Mouse (Mus musculus): ENCODE measurements around the gene Rnf135. TPM values are rescaled to one million over a fixed set of nuclear protein-coding genes. Genes with fewer than 3 reads are reported as not detected.

Gene Rnf135
- polyA plus RNA-seq, 1 experiment = 5.1 TPM

DNA sequence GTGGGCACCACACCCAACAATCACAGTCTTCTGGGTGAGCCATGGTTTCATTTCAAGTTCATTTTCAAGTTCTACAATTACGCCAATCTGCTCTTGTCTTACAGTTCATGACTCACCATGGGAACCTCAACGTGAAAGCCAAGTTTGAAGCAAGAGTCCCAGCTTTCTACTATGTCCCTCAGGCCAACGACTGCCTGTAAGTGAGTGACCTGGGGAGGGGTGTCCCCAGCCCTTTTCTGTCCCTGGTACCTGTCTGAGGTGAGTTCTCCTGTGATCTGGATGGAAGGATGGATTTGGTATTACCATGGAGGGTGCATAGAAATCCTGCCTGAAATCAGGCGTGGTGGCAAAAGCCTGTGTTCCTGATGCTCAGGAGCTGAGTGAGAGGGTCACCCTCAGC, 26.8 kb upstream of the Rnf135 start:
- Histone ChIP-seq H3ac (ENCODE audit: control insufficient read depth, insufficient read length) (no peak overlapping the region), H3K27me3 (ENCODE audit: control insufficient read depth, insufficient read depth, insufficient read length) (no peaks in the 10 kb centered on the region), H3K36me3 (ENCODE audit: control insufficient read depth, insufficient read depth) (no peaks in the 10 kb centered on the region), H3K79me2 (ENCODE audit: control insufficient read depth, insufficient read depth) (no peaks in the 10 kb centered on the region), H3K4me2 (ENCODE audit: low read depth) (no peak overlapping the region), H3K4me3 (no peak overlapping the region)
- no peak for TF ChIP-seq MYOD1 (IDR thresholded peaks at IDR 0.05; ENCODE audit: control insufficient read depth in 1 of 3, insufficient read length in 2 of 3, low read depth in 2 of 3)
- no peak for TF ChIP-seq REST (IDR thresholded peaks at IDR 0.05; ENCODE audit: insufficient read depth, insufficient read length)
- no peak for TF ChIP-seq E2F4 (IDR thresholded peaks at IDR 0.05; ENCODE audit: insufficient read depth)
- no peak for TF ChIP-seq POLR2A (IDR thresholded peaks at IDR 0.05; ENCODE audit: insufficient read length, low read depth)
- TF ChIP-seq CEBPB (IDR thresholded peaks at IDR 0.05; ENCODE audit: insufficient read depth, poor library complexity, severe bottlenecking) = no peak
- no peak for TF ChIP-seq SRF (IDR thresholded peaks at IDR 0.05; ENCODE audit: control insufficient read depth, insufficient read length, low read depth)
- no peak for TF ChIP-seq TCF3 (IDR thresholded peaks at IDR 0.05; ENCODE audit: insufficient read length, low read depth)
- no peak for TF ChIP-seq TCF12 (IDR thresholded peaks at IDR 0.05; ENCODE audit: insufficient read depth, poor library complexity, severe bottlenecking)

DNA sequence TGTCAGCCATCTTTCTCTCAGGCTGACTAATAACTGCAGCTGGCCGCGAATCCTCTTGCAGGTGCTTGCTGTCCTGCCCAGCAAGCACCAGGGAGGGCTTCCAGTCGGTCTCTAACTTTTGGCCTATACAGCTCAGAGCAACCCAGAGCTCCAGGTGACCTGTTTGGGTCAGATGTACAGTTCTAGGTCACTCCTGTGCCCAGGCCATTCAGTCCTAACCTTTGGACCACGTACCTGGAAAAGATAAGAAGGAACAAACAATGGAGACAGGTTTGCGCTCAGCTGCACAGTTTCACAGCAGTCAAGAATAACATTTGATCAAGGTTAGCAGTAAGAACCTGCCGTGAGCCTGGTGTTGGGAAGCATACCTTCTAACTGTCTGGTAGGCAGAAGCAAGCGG, 24.6 kb upstream of the Rnf135 start:
- no peak for TF ChIP-seq TCF3 (IDR thresholded peaks at IDR 0.05; ENCODE audit: insufficient read length, low read depth)
- TF ChIP-seq REST (IDR thresholded peaks at IDR 0.05; ENCODE audit: insufficient read depth, insufficient read length) = no peak
- no peak for TF ChIP-seq MAX (IDR thresholded peaks at IDR 0.05; ENCODE audit: low read depth)
- TF ChIP-seq USF1 (IDR thresholded peaks at IDR 0.05; ENCODE audit: low read depth) = no peak
- TF ChIP-seq POLR2AphosphoS2 (IDR thresholded peaks at IDR 0.05; ENCODE audit: insufficient read length, low read depth) = no peak
- no peak for TF ChIP-seq E2F4 (IDR thresholded peaks at IDR 0.05; ENCODE audit: insufficient read depth)
- TF ChIP-seq SRF (IDR thresholded peaks at IDR 0.05; ENCODE audit: control insufficient read depth, insufficient read length, low read depth) = no peak
- TF ChIP-seq MYOG (IDR thresholded peaks at IDR 0.05; ENCODE audit: control insufficient read depth in 1 of 3, insufficient read depth in 1 of 3, insufficient read length in 2 of 3, low read depth in 2 of 3) = no peak
- no peak for TF ChIP-seq MYOD1 (IDR thresholded peaks at IDR 0.05; ENCODE audit: control insufficient read depth in 1 of 3, insufficient read length in 2 of 3, low read depth in 2 of 3)
- no peak for TF ChIP-seq TCF12 (IDR thresholded peaks at IDR 0.05; ENCODE audit: insufficient read depth, poor library complexity, severe bottlenecking)
- no peak for TF ChIP-seq POLR2A (IDR thresholded peaks at IDR 0.05; ENCODE audit: insufficient read length, low read depth)
- TF ChIP-seq CEBPB (IDR thresholded peaks at IDR 0.05; ENCODE audit: insufficient read depth, poor library complexity, severe bottlenecking) = no peak

DNA sequence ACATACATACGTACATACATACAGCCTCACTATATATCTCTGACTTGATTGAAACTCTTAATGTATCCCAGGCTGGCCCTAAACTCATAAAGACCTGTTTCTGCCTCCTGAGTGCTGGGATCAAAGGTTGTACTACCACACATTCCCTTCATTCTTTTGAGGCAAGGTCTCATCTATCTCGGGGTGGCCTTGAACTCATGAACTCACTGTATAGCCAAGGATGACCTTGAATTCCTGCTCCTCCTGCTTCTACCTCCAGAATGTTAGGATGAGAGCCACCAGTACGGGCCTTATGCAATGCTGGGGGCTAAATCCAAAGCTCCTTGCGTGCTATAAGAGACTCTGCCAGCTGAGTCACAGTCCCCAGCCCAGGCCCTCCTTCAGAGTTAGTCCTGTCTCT, 22.6 kb upstream of the Rnf135 start:
- TF ChIP-seq TCF3 (IDR thresholded peaks at IDR 0.05; ENCODE audit: insufficient read length, low read depth) (no peak), USF1 (IDR thresholded peaks at IDR 0.05; ENCODE audit: low read depth) (no peak), CEBPB (IDR thresholded peaks at IDR 0.05; ENCODE audit: insufficient read depth, poor library complexity, severe bottlenecking) (no peak), MYOG (IDR thresholded peaks at IDR 0.05; ENCODE audit: control insufficient read depth in 1 of 3, insufficient read depth in 1 of 3, insufficient read length in 2 of 3, low read depth in 2 of 3) (no peak), POLR2A (IDR thresholded peaks at IDR 0.05; ENCODE audit: insufficient read length, low read depth) (no peak), TCF12 (IDR thresholded peaks at IDR 0.05; ENCODE audit: insufficient read depth, poor library complexity, severe bottlenecking) (no peak), REST (IDR thresholded peaks at IDR 0.05; ENCODE audit: insufficient read depth, insufficient read length) (no peak), MAX (IDR thresholded peaks at IDR 0.05; ENCODE audit: low read depth) (no peak), E2F4 (IDR thresholded peaks at IDR 0.05; ENCODE audit: insufficient read depth) (no peak), POLR2AphosphoS2 (IDR thresholded peaks at IDR 0.05; ENCODE audit: insufficient read length, low read depth) (no peak), MYOD1 (IDR thresholded peaks at IDR 0.05; ENCODE audit: control insufficient read depth in 1 of 3, insufficient read length in 2 of 3, low read depth in 2 of 3) (no peak), SRF (IDR thresholded peaks at IDR 0.05; ENCODE audit: control insufficient read depth, insufficient read length, low read depth) (no peak)
- H3K4me2 ChIP-seq (ENCODE audit: low read depth) = no peak overlapping the region
- no peaks in the 10 kb centered on the region for H3K27me3 ChIP-seq (ENCODE audit: control insufficient read depth, insufficient read depth, insufficient read length)
- H3ac ChIP-seq (ENCODE audit: control insufficient read depth, insufficient read length) = no peak overlapping the region
- no peak overlapping the region for H3K4me3 ChIP-seq
- no peaks in the 10 kb centered on the region for H3K79me2 ChIP-seq (ENCODE audit: control insufficient read depth, insufficient read depth)
- H3K36me3 ChIP-seq (ENCODE audit: control insufficient read depth, insufficient read depth) = no peaks in the 10 kb centered on the region

More for the DNA sequence above, 24.6 kb upstream of the Rnf135 start:
- no peak overlapping the region for H3K4me3 ChIP-seq
- no peak overlapping the region for H3K4me2 ChIP-seq (ENCODE audit: low read depth)
- H3K79me2 ChIP-seq (ENCODE audit: control insufficient read depth, insufficient read depth) = no peaks in the 10 kb centered on the region
- no peak overlapping the region for H3ac ChIP-seq (ENCODE audit: control insufficient read depth, insufficient read length)
- H3K27me3 ChIP-seq (ENCODE audit: control insufficient read depth, insufficient read depth, insufficient read length) = no peaks in the 10 kb centered on the region
- no peaks in the 10 kb centered on the region for H3K36me3 ChIP-seq (ENCODE audit: control insufficient read depth, insufficient read depth)

GRCm38 (mm10) chr11:80163362-80164116, 20.1 kb upstream of the Rnf135 start:
- Histone ChIP-seq H3K79me2 (ENCODE audit: control insufficient read depth, insufficient read depth) (no peaks in the 10 kb centered on the region), H3ac (ENCODE audit: control insufficient read depth, insufficient read length) (no peak overlapping the region), H3K27me3 (ENCODE audit: control insufficient read depth, insufficient read depth, insufficient read length) (no peaks in the 10 kb centered on the region), H3K36me3 (ENCODE audit: control insufficient read depth, insufficient read depth) (no peaks in the 10 kb centered on the region), H3K4me3 (no peak overlapping the region), H3K4me2 (ENCODE audit: low read depth) (no peak overlapping the region)
- TF ChIP-seq USF1 (IDR thresholded peaks at IDR 0.05; ENCODE audit: low read depth) (no peak), POLR2A (IDR thresholded peaks at IDR 0.05; ENCODE audit: insufficient read length, low read depth) (no peak), CEBPB (IDR thresholded peaks at IDR 0.05; ENCODE audit: insufficient read depth, poor library complexity, severe bottlenecking) (no peak), MAX (IDR thresholded peaks at IDR 0.05; ENCODE audit: low read depth) (no peak), POLR2AphosphoS2 (IDR thresholded peaks at IDR 0.05; ENCODE audit: insufficient read length, low read depth) (no peak), REST (IDR thresholded peaks at IDR 0.05; ENCODE audit: insufficient read depth, insufficient read length) (no peak), MYOG (IDR thresholded peaks at IDR 0.05; ENCODE audit: control insufficient read depth in 1 of 3, insufficient read depth in 1 of 3, insufficient read length in 2 of 3, low read depth in 2 of 3) (no peak), TCF12 (IDR thresholded peaks at IDR 0.05; ENCODE audit: insufficient read depth, poor library complexity, severe bottlenecking) (no peak), TCF3 (IDR thresholded peaks at IDR 0.05; ENCODE audit: insufficient read length, low read depth) (no peak), E2F4 (IDR thresholded peaks at IDR 0.05; ENCODE audit: insufficient read depth) (no peak), MYOD1 (IDR thresholded peaks at IDR 0.05; ENCODE audit: control insufficient read depth in 1 of 3, insufficient read length in 2 of 3, low read depth in 2 of 3) (no peak), SRF (IDR thresholded peaks at IDR 0.05; ENCODE audit: control insufficient read depth, insufficient read length, low read depth) (no peak)
